Mouse (Mus musculus): ENCODE measurements around the gene Gmeb1. TPM values are rescaled to one million over a fixed set of nuclear protein-coding genes. Genes with fewer than 3 reads are reported as not detected.
A peak's percentile ranks its signal among the peaks of the same experiment; 100 is the strongest.

The Gmeb1 gene
- polyA plus RNA-seq, 1 experiment from 2014 or later: 43.6 TPM

DNA sequence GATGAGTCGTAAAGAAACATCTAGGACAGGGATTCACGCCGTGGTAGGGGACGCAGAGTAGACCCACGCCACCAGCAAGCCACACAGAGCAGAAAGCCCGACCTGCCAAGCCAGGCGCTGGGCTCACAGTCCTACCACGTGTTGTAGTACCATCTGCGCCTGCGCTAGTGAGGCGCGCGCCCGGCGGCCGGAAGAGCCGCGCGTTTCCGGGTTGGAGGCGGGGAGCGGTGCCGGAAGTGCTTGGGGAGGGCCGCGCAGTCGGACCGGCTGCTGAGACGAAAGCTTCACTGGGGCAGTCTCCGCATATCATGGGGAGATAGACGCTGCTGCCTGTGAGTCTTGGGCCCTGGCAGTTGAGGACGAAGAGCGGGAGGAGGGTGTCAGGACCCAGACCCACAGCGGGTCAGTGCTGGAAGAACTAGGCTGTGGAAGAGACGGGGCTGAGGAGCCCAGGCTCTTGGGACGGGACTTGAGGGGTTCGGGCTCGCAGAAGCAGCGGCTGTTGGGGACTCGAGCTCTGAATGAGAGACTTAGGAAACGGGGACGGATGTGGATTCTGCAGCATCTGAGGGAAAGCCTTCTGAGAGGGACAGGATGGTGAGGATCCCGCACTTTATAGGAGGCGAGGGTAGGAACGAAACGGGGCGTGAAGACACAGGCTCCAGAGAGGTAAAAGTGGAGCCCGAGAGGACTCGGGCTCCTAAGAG, 12.9 kb upstream of the Gmeb1 start, which contains the start of gene Taf12:
Gene Taf12, plus strand, starts transcription at position 220 of the 707 bp plus-strand sequence.
- DNase-seq (ENCODE audit: low spot score): peak; percentile 96

DNA sequence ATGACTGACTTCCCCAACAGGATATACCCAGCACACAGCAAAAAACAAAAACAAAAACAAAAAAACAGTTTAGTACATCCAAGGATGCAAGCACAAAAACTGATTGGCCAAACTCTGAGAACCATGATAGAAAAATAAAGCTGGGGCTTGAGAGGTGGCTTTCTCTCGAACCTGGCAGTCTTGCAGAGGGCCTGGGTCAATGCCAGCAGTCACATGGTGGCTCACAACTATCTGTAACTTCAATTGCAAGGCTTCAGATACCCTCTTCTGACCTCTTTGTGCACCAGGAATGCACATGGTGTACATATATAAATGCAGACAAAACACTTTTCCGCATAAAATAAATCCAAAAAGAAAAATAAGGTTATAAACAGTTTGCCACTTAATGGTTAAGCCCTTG, 11.8 kb upstream of the Gmeb1 start:
- no peak for DNase-seq (ENCODE audit: low spot score)

DNA sequence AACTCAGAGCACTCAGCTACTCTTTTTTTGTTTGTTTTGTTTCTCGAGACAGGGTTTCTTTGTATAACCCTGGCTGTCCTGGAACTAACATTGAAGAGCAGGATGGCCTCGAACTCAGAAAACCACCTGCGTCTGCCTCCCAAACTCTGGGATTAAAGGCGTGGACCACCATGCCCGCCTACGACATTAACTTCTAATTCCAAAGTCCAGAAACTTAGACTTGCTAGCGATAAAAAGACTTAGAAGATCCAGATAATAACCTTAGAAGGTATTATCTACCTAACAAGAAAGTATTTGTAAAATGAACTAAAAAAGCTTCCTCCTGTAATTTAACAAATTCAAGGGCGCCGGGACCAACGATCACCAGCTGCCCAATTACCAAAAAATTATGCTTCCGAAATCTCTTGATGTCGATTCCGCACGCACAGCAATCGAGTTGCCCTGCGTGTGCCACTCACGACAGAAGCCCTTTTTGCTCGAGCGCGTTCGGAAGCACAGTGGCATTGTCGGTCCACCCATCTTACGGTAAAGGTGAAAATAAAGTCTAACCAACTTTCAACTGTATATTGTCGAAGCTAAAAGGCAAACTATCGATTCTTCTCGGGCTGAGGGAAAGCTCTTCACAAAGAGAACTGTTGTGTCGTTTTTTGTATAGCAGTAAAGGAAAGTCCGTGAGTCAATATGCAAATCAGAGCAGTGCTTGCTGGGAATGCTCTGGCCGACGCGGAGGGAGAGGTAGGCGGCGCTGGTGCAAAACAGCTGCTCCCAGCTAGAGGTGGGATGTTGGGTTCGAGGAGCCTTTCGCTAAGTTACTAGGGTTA, 8.5 kb upstream of the Gmeb1 start:
- peak; percentile 94 for DNase-seq (ENCODE audit: low spot score)

DNA sequence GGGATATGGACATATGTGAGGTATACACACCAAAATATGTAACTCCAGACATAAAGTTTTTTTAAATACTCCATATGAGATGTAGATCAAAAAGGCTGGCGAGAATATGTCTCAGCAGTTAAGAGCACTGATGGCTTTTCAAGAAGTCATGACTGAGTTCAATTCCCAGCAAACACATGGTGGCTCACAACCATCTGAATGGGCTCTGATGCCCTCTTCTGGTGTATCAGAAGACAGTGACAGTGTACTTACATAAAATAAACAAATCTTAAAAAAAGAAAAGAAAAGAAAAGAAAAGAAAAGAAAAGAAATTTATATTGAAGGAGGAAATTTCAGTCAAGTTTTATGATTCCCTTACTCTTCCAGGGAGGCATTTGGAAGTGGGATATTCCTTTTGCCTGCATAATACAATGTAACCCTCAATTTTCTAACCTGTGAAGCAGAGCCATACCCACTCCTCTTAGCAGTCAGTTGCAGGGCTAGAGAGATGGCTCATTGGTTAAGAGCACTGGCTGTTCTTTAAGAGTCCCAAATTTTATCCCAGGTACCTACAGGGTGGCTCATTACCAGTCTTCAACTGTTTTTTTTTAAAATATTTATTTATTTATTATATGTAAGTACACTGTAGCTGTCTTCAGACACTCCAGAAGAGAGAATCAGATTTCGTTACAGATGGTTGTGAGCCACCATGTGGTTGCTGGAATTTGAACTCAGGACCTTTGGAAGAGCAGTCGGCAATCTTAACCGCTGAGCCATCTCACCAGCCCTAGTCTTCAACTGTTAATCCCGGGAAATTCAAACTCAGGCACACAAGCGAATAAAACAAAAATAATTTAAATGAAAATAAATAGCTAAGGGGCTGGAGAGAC, 7.7 kb upstream of the Gmeb1 start:
- DNase-seq (ENCODE audit: low spot score): peak; percentile 58

DNA sequence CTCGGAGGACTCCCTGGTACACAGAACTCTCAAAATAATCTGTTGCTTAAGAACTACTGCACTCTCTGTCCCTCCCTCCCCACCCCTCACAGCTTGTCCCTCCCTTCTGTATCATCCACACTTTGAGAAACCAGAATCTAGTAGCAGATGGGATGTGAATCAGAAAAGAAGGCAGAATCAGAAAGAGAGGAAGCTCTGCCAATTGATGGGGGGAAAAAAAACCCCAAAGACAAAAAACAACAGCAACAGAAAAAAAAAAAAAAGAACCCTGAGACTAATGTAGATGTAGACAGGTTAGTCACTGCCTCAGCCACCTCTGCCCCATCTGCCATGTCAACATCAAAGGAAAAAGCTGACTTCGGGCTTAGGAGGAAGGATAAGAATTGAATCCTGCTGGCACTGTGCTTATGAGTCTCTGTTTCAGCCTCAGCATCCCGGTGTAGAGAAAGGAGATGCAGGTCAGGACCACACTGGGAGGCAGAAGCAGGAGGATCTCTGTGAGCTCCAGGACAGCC, 5.5 kb upstream of the Gmeb1 start:
- DNase-seq (ENCODE audit: low spot score): no peak

DNA sequence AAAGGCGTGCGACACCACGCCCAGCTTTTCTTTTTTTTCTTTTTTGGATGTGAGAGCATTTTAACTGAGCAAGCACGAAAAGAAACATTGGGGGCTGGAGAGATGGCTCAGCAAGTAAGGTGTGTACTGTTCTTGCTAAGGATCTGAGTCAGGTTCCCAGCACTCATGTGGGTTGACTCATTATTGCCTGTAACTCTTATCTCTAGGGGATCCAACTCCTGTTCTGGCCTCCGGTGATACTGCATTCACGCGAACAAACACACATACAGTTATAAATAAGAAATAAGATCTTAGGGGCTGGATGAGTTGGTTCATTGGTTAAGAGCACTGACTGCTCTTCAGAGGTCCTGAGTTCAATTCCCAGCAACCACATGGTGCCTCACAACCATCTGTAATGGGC, 1.9 kb upstream of the Gmeb1 start:
- no peak for DNase-seq (ENCODE audit: low spot score)

DNA sequence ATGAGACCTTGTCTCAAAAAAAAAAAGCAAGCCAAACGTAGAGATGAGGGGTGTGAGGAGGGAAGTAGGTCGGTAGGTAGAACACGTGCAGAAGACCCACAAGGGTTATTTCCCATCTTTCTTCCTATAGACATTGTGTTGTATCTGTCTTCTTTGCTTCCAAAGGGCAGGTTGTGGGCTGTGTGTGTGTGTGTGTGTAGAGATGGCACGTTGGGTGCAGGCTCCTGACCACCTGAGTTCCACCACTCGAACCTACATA, 885 bp upstream of the Gmeb1 start:
- no peak for DNase-seq (ENCODE audit: low spot score)

DNA sequence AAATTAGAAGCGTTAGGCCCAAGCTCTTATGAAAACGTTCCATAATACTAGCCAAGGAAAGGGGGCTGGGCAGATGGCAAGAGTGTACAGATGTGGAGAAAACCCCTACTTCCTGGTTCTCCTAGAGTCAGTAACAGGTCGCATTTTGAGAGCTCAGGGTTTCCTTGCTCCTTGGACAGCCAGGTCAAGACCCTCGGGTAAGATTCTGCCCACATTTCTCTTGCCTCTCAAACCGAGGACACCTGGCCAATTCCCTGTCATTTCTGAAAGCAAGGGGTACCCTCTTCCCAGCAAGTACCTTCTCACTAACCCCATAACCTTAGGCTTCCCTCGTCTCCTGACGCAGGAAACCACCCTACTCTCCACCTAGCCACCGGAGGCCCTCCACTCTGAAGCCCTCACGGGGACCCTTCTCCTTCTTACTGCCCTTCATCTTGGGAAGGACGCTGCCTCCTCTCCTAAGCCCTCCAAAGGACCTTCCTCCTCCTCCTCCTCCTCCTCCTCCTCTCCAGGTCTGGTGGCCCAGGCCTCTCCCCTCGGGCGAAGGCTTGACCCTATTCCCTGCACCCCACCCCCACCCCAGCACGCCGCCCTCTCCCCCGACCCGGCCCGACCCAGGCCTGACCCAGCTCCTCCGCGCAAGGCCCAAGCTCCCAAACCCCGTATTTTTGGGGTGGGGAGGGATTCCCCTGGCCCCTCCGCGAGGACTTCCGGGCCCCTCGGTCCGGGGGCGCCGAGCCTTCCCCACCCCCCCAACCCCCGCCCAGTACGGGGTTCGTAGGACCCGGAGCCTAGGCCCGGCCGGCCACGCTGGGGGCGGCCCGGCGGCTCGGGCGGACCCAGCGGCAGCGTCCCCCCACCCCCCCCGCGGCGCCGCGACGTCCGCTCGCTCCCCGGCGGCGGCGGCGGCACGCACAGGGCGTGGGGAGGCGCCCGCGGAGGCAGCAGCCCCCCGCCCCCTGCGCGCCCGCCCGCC, 710 bp downstream of the Gmeb1 start:
- DNase-seq (ENCODE audit: low spot score): peak; percentile 77

DNA sequence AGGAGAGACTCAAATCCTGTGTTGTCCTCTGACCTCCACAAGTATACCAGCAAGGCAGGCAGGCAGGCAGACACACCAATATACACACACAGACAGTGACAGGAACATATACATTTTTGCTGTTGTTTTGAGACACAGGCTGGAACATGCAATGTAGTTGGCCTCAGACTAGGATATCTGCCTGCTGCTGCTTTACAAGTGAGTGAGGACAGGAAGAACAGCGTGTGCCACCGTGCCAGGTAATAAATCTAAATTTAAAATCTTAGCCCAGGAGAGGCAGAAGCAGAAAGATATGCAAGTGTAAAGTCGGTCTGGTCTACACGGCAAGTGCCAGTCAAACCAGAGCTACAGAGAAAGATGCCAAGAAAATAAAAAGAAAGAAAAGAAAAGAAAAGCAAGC, 2.2 kb downstream of the Gmeb1 start:
- DNase-seq (ENCODE audit: low spot score): no peak

DNA sequence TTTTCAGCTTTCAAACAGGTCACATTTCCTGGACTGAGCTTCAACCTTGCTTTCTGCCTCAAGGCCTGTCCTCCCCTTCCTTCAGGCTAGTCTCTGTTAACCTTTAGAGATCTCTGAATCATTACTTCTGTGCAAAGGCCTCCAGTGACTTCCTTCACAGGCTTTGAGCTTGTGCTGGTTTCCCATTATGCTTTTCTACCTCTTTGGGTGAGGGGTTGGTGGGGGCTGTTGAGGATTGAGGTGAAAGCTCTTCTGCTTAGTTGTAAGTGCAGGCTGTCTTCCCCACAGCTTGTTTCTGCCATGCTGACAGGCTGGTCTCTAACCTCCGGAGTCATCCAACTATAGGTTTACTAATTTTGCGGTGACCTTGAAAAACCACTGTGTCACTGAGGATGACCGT, 5.0 kb downstream of the Gmeb1 start:
- no peak for DNase-seq (ENCODE audit: low spot score)

DNA sequence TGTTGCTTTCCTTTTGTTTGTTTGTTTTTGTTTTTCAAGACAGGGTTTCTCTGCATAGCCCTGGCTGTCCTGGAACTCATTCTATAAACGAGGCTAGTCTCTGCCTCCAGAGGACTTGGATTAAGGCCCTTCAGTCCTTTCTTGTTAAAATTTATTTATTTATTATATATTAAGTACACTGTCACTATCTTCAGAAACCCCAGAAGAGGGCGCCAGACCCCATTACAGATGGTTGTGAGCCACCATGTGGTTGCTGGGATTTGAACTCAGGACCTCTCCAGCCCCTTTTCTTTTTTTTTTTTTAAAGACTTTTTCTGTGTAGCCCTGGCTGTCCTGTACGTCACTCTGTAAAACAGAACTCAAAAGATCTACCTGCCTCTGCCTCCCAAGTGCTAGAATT, 6.4 kb downstream of the Gmeb1 start:
- DNase-seq (ENCODE audit: low spot score): no peak

DNA sequence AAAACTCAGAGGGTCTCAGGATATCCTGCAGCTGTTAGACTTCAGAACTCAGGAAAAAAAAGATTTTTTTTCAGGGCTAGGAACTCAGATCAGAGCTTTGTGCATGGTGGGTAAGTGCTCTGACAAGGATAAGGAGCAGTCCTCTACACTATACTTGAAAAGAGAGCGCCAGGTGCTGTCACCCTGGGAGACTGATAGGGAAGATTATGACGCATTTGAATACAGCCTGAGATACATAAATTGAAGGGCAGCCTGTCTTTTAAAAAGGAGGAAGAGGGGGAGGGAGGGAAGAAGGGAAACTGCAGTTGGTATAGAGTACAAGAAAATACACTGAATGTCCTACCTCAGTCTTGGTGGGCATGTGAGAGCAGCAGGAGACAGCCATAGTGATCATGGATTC, 7.8 kb downstream of the Gmeb1 start:
- no peak for DNase-seq (ENCODE audit: low spot score)

DNA sequence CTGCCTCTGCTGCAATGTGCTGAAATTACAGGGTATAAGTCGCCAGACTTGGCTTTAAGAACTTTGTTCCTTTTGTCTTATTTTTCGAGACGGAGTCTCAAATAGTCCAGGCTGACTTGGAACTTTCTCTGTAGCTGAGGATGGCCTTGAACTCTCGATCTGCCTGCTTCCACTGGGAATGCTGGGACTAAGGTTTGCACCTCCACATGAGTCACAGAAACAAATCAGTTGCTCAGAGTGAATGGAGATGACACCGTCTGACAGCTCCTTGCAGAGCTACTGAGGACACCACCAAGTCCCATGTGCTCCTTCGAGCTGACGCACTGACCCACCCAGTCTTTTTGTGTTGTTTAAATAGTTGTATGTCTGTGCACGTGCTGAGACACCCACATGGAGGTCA, 8.3 kb downstream of the Gmeb1 start:
- no peak for DNase-seq (ENCODE audit: low spot score)

DNA sequence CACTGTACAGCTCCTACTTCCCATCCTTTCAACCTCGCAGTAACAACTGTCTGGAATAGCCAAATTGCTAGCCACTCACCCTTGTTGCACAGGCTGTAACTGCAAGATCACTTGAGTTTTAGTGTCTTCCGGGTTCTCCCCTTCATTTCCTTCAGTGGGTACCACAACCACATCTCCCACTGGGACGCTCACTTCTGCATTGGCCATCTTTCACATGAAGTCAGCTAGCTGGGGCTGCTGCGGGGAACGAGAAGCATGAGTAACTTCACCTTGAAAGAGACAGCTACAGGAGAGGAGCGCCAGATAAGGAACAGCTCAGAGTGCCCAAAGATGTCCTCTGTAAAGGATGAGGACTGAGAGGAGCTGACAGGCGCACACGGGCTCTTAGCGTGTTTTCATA, 9.8 kb downstream of the Gmeb1 start:
- no peak for DNase-seq (ENCODE audit: low spot score)

DNA sequence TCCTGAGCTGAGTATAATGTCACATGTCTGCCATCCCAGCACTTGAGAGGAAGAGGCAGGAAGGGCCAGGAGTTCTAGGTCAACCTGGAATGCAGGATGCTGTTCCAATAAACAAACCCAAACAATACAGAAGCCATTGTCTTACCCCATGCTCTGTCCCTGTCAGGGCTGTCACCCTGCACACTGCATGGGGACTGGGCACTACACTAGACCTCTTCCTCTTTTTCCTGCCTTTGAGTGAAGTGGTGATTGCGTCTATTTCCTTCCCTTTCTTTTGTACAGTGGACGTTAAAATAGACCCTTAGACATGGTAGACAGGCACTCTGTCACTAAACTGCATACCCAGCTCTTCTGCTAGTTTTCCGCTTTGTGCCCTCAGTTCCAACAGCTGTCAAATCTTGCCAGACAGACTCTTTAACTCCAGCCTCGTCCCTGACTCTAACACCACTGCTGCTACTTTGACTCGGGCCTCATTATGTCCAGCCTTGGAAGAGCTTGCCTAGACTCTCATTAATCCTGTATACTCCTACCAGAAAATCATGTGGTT, 13.9 kb downstream of the Gmeb1 start:
- no peak for DNase-seq (ENCODE audit: low spot score)

DNA sequence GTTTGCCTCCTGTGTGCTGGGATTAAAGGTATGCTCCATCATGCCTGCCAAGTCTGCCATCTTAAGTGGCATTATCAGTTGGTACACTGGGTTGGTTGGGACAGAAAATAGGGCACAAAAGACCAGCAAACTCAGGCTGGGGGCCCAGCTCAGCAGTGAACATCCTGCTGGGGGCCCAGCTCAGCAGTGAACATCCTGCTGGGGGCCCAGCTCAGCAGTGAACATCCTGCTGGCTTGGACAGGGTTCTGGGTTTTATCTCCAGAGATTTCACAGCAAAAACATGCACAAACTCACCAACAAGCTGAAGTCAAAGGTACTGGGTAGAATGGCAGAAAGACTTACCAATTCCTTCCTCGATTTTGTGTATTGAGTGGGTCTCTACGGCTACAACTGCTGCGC, 15.8 kb downstream of the Gmeb1 start:
- peak; percentile 42 for DNase-seq (ENCODE audit: low spot score)

DNA sequence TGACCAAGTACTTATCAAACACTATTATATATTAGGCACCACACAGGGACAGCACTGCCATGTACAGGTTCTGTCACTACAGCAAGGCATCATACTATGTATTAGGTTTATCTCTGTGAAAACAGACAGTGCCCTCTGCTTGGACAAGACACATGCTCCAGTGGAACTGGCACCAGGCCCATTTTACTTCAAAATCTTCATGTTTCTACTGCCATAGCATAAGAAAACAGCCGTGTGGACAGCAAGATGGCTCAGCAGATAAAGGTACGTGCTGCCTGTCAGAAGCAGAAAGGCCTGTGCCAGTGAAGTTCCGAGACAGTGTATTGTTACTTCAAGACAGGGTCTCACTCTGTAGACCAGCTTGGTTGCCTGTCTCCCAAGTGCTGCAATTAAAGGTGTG, 20.2 kb downstream of the Gmeb1 start:
- no peak for DNase-seq (ENCODE audit: low spot score)

DNA sequence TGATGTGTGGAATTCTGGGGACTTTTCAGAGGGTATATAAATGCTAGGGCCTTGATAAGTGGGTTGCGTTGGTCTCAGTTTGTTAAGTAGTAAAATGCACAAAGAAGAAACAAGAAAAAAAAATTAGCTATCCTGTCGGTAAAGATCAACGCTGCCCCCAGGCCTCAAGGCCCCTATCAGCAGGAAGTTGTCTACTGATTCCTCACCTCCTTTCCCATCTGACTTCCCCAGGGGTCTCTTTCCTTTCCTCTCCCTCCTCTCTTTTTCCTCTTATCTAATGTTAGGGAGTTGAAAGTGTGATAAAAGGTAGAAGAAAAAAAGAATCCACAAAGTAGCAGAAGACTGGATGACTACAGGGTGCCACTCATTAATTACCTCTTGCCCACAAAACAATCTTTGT, 21.0 kb downstream of the Gmeb1 start:
- no peak for DNase-seq (ENCODE audit: low spot score)

DNA sequence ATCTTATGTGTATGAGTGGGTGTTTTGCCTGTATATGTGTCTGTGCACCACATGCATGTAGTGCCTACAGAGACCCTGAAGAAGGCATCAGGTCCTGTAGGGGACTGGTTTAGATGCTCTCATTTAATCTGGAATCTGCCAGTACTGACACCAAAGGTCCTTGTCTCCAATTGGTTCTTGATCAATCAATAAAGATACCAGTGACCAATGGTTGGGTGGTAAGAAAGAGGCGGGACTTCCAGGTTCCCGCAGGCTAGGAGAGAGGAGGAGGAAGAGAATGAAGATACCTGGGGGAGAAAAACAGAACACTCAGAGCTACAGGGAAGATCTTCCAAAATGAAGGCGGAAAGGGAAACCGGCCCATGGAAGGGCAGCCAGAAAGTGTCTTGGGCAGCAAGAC, 23.0 kb downstream of the Gmeb1 start:
- no peak for DNase-seq (ENCODE audit: low spot score)

DNA sequence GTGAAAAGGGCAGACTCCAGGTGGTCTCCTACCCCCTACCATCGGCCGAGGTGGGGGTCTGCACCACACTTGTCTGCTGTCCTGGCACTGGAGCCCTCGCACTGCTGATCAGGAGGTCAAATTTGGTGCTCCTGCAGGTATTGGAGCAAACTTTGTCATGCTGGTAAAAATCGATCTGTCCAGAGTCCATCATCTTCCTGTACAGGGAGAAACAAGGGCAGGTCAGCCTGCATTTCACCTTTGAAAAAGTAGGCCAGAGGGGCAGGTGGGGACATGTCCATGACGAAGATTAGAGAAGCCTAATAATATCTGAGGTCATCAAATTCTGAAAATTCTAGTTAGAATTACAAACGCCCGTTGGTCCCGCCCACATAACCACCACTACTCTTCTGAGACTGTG, 26.7 kb downstream of the Gmeb1 start:
- no peak for DNase-seq (ENCODE audit: low spot score)

DNA sequence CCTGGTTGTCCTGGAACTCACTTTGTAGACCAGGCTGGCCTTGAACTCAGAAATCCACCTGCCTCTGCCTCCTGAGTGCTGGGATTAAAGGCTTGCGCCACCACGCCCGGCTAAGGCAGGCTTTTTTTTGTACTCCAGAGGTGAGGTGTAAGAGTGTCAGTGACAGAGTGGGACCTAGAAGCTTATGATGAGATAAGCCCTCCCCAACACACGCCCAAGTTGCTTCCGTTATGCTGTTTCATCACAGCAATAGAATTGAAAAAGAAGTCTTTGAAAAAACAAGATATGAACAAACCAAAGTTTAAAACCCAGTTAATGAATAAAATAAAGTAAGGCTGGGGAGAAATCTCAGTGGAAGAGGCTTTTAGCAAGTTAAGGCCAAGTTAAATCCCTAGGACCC, 31.0 kb downstream of the Gmeb1 start:
- DNase-seq (ENCODE audit: low spot score): no peak
